Mouse (Mus musculus): ENCODE measurements around the gene Rhox3h.
"Not testable (repeated sequence)": the region's sequence is repeated elsewhere in the genome, so short reads cannot be mapped to it uniquely, and the experiment has no call there.

Rhox3h gene

GRCm38 (mm10) chrX:37668664-37669063 is at the start of gene Rhox3h:
Rhox3h (minus strand) TSS chrX:37668764.
- not testable (repeated sequence) for DNase-seq

DNA sequence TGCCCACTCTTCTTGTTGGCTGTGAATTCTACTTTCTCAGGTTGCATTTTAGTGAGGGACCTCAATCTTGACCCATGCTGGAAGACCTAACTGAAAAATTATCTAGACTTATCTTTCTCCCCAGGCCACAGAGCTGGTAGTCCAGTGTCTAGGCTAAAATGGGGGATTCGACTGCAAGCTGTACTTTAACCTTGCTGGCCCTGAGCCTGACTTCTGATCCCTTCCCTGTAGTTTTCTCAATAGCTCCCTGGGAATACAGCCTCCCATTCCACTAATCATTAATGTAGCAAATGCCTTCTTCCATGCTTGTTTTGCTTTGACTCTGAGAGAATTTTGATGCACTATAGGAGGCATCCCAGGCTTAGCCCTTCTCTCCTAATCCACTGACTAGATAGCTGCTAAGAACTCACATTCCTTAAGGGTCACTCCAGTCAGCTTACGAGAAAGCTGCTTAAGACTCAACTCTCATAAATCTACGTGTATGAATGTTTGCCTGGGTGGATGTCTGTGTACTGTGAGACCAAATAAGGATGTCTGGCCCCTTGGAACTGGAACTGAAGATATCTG is 33.3 kb upstream of the Rhox3h start:
- no peak for DNase-seq

GRCm38 (mm10) chrX:37692261-37692660 is 23.7 kb upstream of the Rhox3h start:
- DNase-seq, result no peak

DNA sequence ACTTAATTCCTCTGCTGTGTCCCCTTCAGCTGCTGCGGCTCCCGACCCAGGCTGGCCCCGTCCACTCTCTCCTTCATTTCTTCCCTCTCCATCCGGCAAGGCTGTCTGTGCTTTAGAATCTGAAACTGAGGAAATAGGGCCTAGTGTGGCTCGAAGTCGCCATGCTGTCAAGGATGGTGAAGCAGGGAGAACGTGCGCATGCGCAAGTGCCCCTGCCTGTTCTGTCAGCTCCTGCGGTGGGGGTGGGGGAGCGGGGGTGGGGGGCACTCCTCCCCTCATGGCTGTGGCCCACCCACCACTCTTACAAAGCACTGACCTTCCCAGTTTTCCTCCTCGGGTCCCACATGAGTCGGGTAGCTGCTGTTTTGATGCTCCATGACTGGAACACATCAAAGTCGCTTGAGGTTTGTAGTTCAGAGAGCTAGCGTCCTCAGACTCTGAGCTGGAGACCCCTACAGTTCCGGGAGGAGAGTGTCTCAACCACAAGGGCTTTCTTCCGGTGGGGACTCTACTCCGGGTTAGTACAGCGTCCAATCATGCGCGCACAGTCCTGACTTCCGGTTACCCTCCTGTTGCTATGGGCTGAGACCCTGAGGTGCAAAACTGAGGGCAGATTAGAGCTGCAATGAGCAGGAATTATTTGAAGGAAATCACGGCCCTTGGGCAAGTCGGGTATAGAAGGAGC is 14.6 kb upstream of the Rhox3h start:
- no peak for DNase-seq

DNA sequence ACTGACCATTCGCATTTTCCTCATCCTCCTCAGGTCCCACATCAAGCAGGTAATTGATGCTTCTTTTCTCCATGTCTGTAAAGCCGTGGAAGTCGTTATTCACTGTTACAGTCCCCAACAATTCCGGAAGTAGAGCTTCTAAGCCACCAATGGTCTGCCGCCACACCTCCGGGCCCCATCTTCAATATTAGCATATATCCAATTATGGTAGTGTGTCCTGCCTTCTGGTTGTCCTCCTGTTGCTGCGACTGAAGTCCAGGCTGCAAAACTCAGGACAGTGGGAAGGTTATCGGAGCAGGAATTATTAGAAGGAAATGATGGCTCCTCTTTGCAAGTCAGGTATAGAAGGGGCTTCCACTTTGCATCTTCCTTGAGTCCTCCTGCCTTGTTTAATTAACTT is 4.6 kb upstream of the Rhox3h start, which contains the start of gene Rhox2h:
Gene Rhox2h (minus strand): TSS at position 101 of the 400 bp plus-strand sequence.
- DNase-seq, result not testable (repeated sequence)

- DNase-seq, result not testable (repeated sequence)
Observed at GRCm38 (mm10) chrX:37651227-37651626, 17.3 kb downstream of the Rhox3h start, which contains the start of gene Rhox4g. Rhox4g (minus strand) TSS chrX:37651327.

- not testable (repeated sequence) for DNase-seq
Observed at GRCm38 (mm10) chrX:37643370-37643769, 25.2 kb downstream of the Rhox3h start, which contains the start of gene Rhox2g. Rhox2g (minus strand) TSS chrX:37643470.

- DNase-seq, result not testable (repeated sequence)
Observed at GRCm38 (mm10) chrX:37628512-37628911, 40.1 kb downstream of the Rhox3h start, which contains the start of gene Rhox3g. Rhox3g (minus strand) TSS chrX:37628612.
